Mouse (Mus musculus) liver, embryonic 15.5 days (tissue): ENCODE results near the gene Col3a1. TPM values are rescaled to one million over a fixed set of nuclear protein-coding genes. Genes with fewer than 3 reads are reported as not detected.

Source experiments
- ATAC-seq: fragments of 200-750 bp; cut with Nextera tagmentation; 2 replicates; pipeline ENCODE4 v1.8.0; 2017; ENCODE audit warnings: moderate number of reproducible peaks, mild to moderate bottlenecking, moderate library complexity; ENCODE audit not compliant: insufficient read depth
- H3K27ac ChIP-seq: fragments of 300-500 bp; sonication (generic); replicated peaks from 2 replicates; pipeline ENCODE4 v1.5.1; 2015; ENCODE audit warnings: mild to moderate bottlenecking, inconsistent platforms
- H3K27me3 ChIP-seq: fragments of 300-500 bp; sonication (generic); 2 replicates; pipeline ENCODE4 v1.6.1; 2015; ENCODE audit warnings: mild to moderate bottlenecking, inconsistent platforms
- H3K36me3 ChIP-seq: fragments of 300-500 bp; sonication (generic); replicated peaks from 2 replicates; pipeline ENCODE4 v1.6.1; 2015; ENCODE audit warnings: moderate library complexity, mild to moderate bottlenecking, inconsistent platforms
- H3K4me1 ChIP-seq: fragments of 300-500 bp; sonication (generic); replicated peaks from 2 replicates; pipeline ENCODE4 v1.6.1; 2015; ENCODE audit warnings: inconsistent platforms
- H3K4me2 ChIP-seq: fragments of 300-500 bp; sonication (generic); 2 replicates; pipeline ENCODE4 v1.6.1; 2015; ENCODE audit warnings: moderate library complexity, mild to moderate bottlenecking, inconsistent platforms
- H3K4me3 ChIP-seq: fragments of 300-500 bp; sonication (generic); replicated peaks from 2 replicates; pipeline ENCODE4 v1.5.1; 2015; ENCODE audit warnings: mild to moderate bottlenecking, inconsistent platforms
- H3K9ac ChIP-seq: fragments of 300-500 bp; sonication (generic); 2 replicates; pipeline ENCODE4 v1.6.1; 2015; ENCODE audit warnings: moderate library complexity, mild to moderate bottlenecking, inconsistent platforms
- H3K9me3 ChIP-seq: fragments of 300-500 bp; sonication (generic); replicated peaks from 2 replicates; pipeline ENCODE4 v1.6.1; 2016; ENCODE audit warnings: inconsistent platforms
- WGBS: fragments of 180-500 bp; shearing (Covaris S2); methylation state at CpG from one replicate; pipeline ENCODE4 v1.1.7; 2015; ENCODE audit warnings: mixed read lengths; ENCODE audit not compliant: insufficient replicate concordance; 5-methylcytosine and 5-hydroxymethylcytosine counted together
- polyA plus RNA-seq: library from polyadenylated mRNA; unstranded; fragments of >200 nt; fragmentation: Nextera tagmentation; extraction: Ambion mirVana; gene quantifications from 2 replicates; pipeline ENCODE4 v1.2.1, GENCODE M21; 2015

Col3a1 gene
- polyA plus RNA-seq, 1 experiment from 2014 or later, result 106 TPM

GRCm38 (mm10) chr1:45315767-45316528 lies 4.6 kb downstream of the Col3a1 start:
- no peak overlapping the region for H3K4me2 ChIP-seq
- H3K27ac ChIP-seq, result no peak overlapping the region
- H3K4me1 ChIP-seq, result no peaks in the 10 kb centered on the region
- H3K36me3 ChIP-seq, result no peaks in the 10 kb centered on the region
- H3K27me3 ChIP-seq, result no peaks in the 10 kb centered on the region
- no peak overlapping the region for H3K9ac ChIP-seq
- WGBS, result 27% methylated on average over 7 of the region's 7 CpGs
- H3K4me3 ChIP-seq, result no peak overlapping the region
- no peak for ATAC-seq
- no peaks in the 10 kb centered on the region for H3K9me3 ChIP-seq

- H3K4me2 ChIP-seq, result no peak overlapping the region
- no peak overlapping the region for H3K27ac ChIP-seq
- H3K9me3 ChIP-seq, result no peaks in the 10 kb centered on the region
- no peak for ATAC-seq
- H3K4me1 ChIP-seq, result no peaks in the 10 kb centered on the region
- H3K4me3 ChIP-seq, result no peak overlapping the region
- no peak overlapping the region for H3K9ac ChIP-seq
- 38% methylated on average over 1 of the region's 1 CpGs for WGBS
- no peaks in the 10 kb centered on the region for H3K36me3 ChIP-seq
- no peaks in the 10 kb centered on the region for H3K27me3 ChIP-seq
Observed at GRCm38 (mm10) chr1:45318241-45318640, 6.9 kb downstream of the Col3a1 start.

- H3K9ac ChIP-seq, result no peak overlapping the region
- no peaks in the 10 kb centered on the region for H3K4me1 ChIP-seq
- no peak overlapping the region for H3K4me3 ChIP-seq
- no peak overlapping the region for H3K4me2 ChIP-seq
- no peak for ATAC-seq
- no peak overlapping the region for H3K27ac ChIP-seq
- no peaks in the 10 kb centered on the region for H3K36me3 ChIP-seq
- H3K9me3 ChIP-seq, result no peaks in the 10 kb centered on the region
- no peaks in the 10 kb centered on the region for H3K27me3 ChIP-seq
Observed at GRCm38 (mm10) chr1:45320861-45321260, 9.5 kb downstream of the Col3a1 start.

- Histone ChIP-seq H3K9ac (no peak overlapping the region), H3K27ac (no peak overlapping the region), H3K27me3 (no peaks in the 10 kb centered on the region), H3K9me3 (no peaks in the 10 kb centered on the region), H3K4me2 (no peak overlapping the region), H3K4me3 (no peak overlapping the region), H3K4me1 (no peaks in the 10 kb centered on the region), H3K36me3 (no peaks in the 10 kb centered on the region)
- WGBS, result 75% methylated on average over 1 of the region's 1 CpGs
- no peak for ATAC-seq
Observed at GRCm38 (mm10) chr1:45329149-45329548, 17.8 kb downstream of the Col3a1 start.

GRCm38 (mm10) chr1:45355944-45356343 lies 44.6 kb downstream of the Col3a1 start:
- no peak overlapping the region for H3K4me3 ChIP-seq
- H3K9ac ChIP-seq, result no peak overlapping the region
- no peaks in the 10 kb centered on the region for H3K9me3 ChIP-seq
- 53% methylated on average over 4 of the region's 4 CpGs for WGBS
- no peaks in the 10 kb centered on the region for H3K36me3 ChIP-seq
- H3K4me2 ChIP-seq, result no peak overlapping the region
- H3K27ac ChIP-seq, result no peak overlapping the region
- no peaks in the 10 kb centered on the region for H3K4me1 ChIP-seq
- ATAC-seq, result no peak
- H3K27me3 ChIP-seq, result no peaks in the 10 kb centered on the region

- no peaks in the 10 kb centered on the region for H3K4me1 ChIP-seq
- H3K27me3 ChIP-seq, result no peaks in the 10 kb centered on the region
- 65% methylated on average over 1 of the region's 1 CpGs for WGBS
- H3K9ac ChIP-seq, result no peak overlapping the region
- H3K4me2 ChIP-seq, result no peak overlapping the region
- no peaks in the 10 kb centered on the region for H3K9me3 ChIP-seq
- no peak for ATAC-seq
- no peak overlapping the region for H3K27ac ChIP-seq
- H3K4me3 ChIP-seq, result no peak overlapping the region
- H3K36me3 ChIP-seq, result no peaks in the 10 kb centered on the region
Observed at GRCm38 (mm10) chr1:45358020-45358419, 46.7 kb downstream of the Col3a1 start.

GRCm38 (mm10) chr1:45359147-45359546 lies 47.8 kb downstream of the Col3a1 start:
- H3K4me1 ChIP-seq, result no peaks in the 10 kb centered on the region
- 35% methylated on average over 2 of the region's 2 CpGs for WGBS
- no peak overlapping the region for H3K4me2 ChIP-seq
- H3K36me3 ChIP-seq, result no peaks in the 10 kb centered on the region
- H3K9ac ChIP-seq, result no peak overlapping the region
- H3K9me3 ChIP-seq, result no peaks in the 10 kb centered on the region
- H3K27me3 ChIP-seq, result no peaks in the 10 kb centered on the region
- no peak overlapping the region for H3K4me3 ChIP-seq
- no peak for ATAC-seq
- H3K27ac ChIP-seq, result no peak overlapping the region

GRCm38 (mm10) chr1:45359673-45360072 lies 48.3 kb downstream of the Col3a1 start:
- no peak overlapping the region for H3K4me2 ChIP-seq
- no peaks in the 10 kb centered on the region for H3K27me3 ChIP-seq
- no peak overlapping the region for H3K9ac ChIP-seq
- H3K9me3 ChIP-seq, result no peaks in the 10 kb centered on the region
- H3K4me3 ChIP-seq, result no peak overlapping the region
- H3K27ac ChIP-seq, result no peak overlapping the region
- H3K4me1 ChIP-seq, result no peaks in the 10 kb centered on the region
- no peaks in the 10 kb centered on the region for H3K36me3 ChIP-seq
- no peak for ATAC-seq
- 71% methylated on average over 2 of the region's 2 CpGs for WGBS

- Histone ChIP-seq H3K36me3 (no peaks in the 10 kb centered on the region), H3K9me3 (no peaks in the 10 kb centered on the region), H3K27ac (no peak overlapping the region), H3K4me1 (no peaks in the 10 kb centered on the region), H3K4me3 (no peak overlapping the region), H3K9ac (no peak overlapping the region), H3K27me3 (no peaks in the 10 kb centered on the region), H3K4me2 (no peak overlapping the region)
- 58% methylated on average over 2 of the region's 2 CpGs for WGBS
- ATAC-seq, result no peak
Observed at GRCm38 (mm10) chr1:45363274-45363673, 51.9 kb downstream of the Col3a1 start.

GRCm38 (mm10) chr1:45365427-45365826 lies 54.1 kb downstream of the Col3a1 start:
- 30% methylated on average over 1 of the region's 1 CpGs for WGBS
- H3K9me3 ChIP-seq, result no peaks in the 10 kb centered on the region
- no peak overlapping the region for H3K27ac ChIP-seq
- no peaks in the 10 kb centered on the region for H3K36me3 ChIP-seq
- no peaks in the 10 kb centered on the region for H3K27me3 ChIP-seq
- ATAC-seq, result no peak
- no peak overlapping the region for H3K9ac ChIP-seq
- no peak overlapping the region for H3K4me3 ChIP-seq
- no peaks in the 10 kb centered on the region for H3K4me1 ChIP-seq
- no peak overlapping the region for H3K4me2 ChIP-seq

- H3K9ac ChIP-seq, result no peak overlapping the region
- WGBS, result 56% methylated on average over 7 of the region's 7 CpGs
- ATAC-seq, result no peak
Observed at GRCm38 (mm10) chr1:45379992-45380690, 68.8 kb downstream of the Col3a1 start.

More at GRCm38 (mm10) chr1:45379992-45380690, 68.8 kb downstream of the Col3a1 start:
- no peak overlapping the region for H3K27ac ChIP-seq
- H3K4me2 ChIP-seq, result no peak overlapping the region
- H3K36me3 ChIP-seq, result no peaks in the 10 kb centered on the region
- H3K4me1 ChIP-seq, result no peaks in the 10 kb centered on the region
- H3K4me3 ChIP-seq, result no peak overlapping the region
- H3K9me3 ChIP-seq, result no peaks in the 10 kb centered on the region
- H3K27me3 ChIP-seq, result no peaks in the 10 kb centered on the region
